Mouse (Mus musculus) left cerebral cortex, adult 11 months (tissue): ENCODE data around the gene Tmem86a.
A peak's percentile ranks its signal among the peaks of the same experiment; 100 is the strongest.

ENCODE experiments used
- DNase-seq: peaks from one replicate; pipeline ENCODE4 v3.0.0; 2022; ENCODE audit warnings: low spot score

Tmem86a gene

GRCm38 (mm10) chr7:47027520-47027919 lies 22.9 kb upstream of the Tmem86a start:
- no peak for DNase-seq

GRCm38 (mm10) chr7:47030517-47031193 lies 19.7 kb upstream of the Tmem86a start:
- DNase-seq, result no peak

GRCm38 (mm10) chr7:47031371-47031770 lies 19.0 kb upstream of the Tmem86a start:
- DNase-seq, result no peak

- no peak for DNase-seq
Observed at GRCm38 (mm10) chr7:47034785-47035384, 15.5 kb upstream of the Tmem86a start.

- DNase-seq, result no peak
Observed at GRCm38 (mm10) chr7:47035426-47035825, 15.0 kb upstream of the Tmem86a start.

GRCm38 (mm10) chr7:47041706-47042105 lies 8.7 kb upstream of the Tmem86a start:
- DNase-seq, result no peak

GRCm38 (mm10) chr7:47042121-47042520 lies 8.3 kb upstream of the Tmem86a start:
- DNase-seq, result no peak

GRCm38 (mm10) chr7:47042823-47043490 lies 7.4 kb upstream of the Tmem86a start:
- DNase-seq, result no peak

GRCm38 (mm10) chr7:47050766-47051165 lies 365 bp downstream of the Tmem86a start:
- peak; percentile 73 for DNase-seq

GRCm38 (mm10) chr7:47051404-47052151 lies 1.2 kb downstream of the Tmem86a start:
- peak; percentile 51 for DNase-seq

- no peak for DNase-seq
Observed at GRCm38 (mm10) chr7:47052276-47052675, 1.9 kb downstream of the Tmem86a start.

- no peak for DNase-seq
Observed at GRCm38 (mm10) chr7:47053287-47053686, 2.9 kb downstream of the Tmem86a start.

GRCm38 (mm10) chr7:47054666-47055065 lies 4.3 kb downstream of the Tmem86a start:
- DNase-seq, result no peak

GRCm38 (mm10) chr7:47055744-47056143 lies 5.3 kb downstream of the Tmem86a start:
- DNase-seq, result no peak

GRCm38 (mm10) chr7:47056273-47056672 lies 5.9 kb downstream of the Tmem86a start:
- no peak for DNase-seq

GRCm38 (mm10) chr7:47059339-47059738 lies 8.9 kb downstream of the Tmem86a start:
- no peak for DNase-seq

- no peak for DNase-seq
Observed at GRCm38 (mm10) chr7:47061560-47061959, 11.2 kb downstream of the Tmem86a start.

- DNase-seq, result no peak
Observed at GRCm38 (mm10) chr7:47066942-47067341, 16.5 kb downstream of the Tmem86a start.

GRCm38 (mm10) chr7:47067879-47068278 lies 17.5 kb downstream of the Tmem86a start:
- DNase-seq, result no peak

- no peak for DNase-seq
Observed at GRCm38 (mm10) chr7:47072551-47072950, 22.1 kb downstream of the Tmem86a start.

- no peak for DNase-seq
Observed at GRCm38 (mm10) chr7:47073536-47074521, 23.4 kb downstream of the Tmem86a start.
